Comparison of ENCODE assay signal across 24 mouse cellular contexts in genomic region chr6:6121904-6122303, GRCm38 (mm10).
"Had no signal": no experiment of that assay in that cellular context is flagged by ENCODE, and none has a peak within 500 bp of the region (broad histone marks: within the 10 kb centered on the region; RNA-seq: fewer than 3 reads in every experiment).

No protein-coding gene starts in this region.

- H3K4me1 ChIP-seq: hindbrain, embryonic 10.5 days; hindbrain, embryonic 12.5 days; intestine, embryonic 15.5 days; liver, embryonic 12.5 days had no signal

- H3K9ac ChIP-seq: heart, embryonic 12.5 days; hindbrain, embryonic 12.5 days; hindbrain, embryonic 14.5 days; intestine, embryonic 15.5 days; limb, embryonic 12.5 days; liver, embryonic 12.5 days; liver, embryonic 14.5 days had no signal

- H3K27me3 ChIP-seq: heart, embryonic 12.5 days; hindbrain, embryonic 12.5 days; intestine, embryonic 15.5 days; limb, embryonic 12.5 days; liver, embryonic 12.5 days had no signal

- DNase-seq: gastrocnemius, postnatal 14 days; heart, adult 18-20 months; heart, postnatal 10 days; heart, postnatal 4 days; kidney, adult 18-20 months; kidney, adult 8-10 months; kidney, postnatal 10 days; kidney, postnatal 25 days; kidney, postnatal 4 days had no signal

- H3K4me2 ChIP-seq: heart, embryonic 12.5 days; hindbrain, embryonic 12.5 days; hindbrain, embryonic 14.5 days; intestine, embryonic 15.5 days; limb, embryonic 12.5 days; liver, embryonic 12.5 days had no signal

- ATAC-seq: hindbrain, embryonic 16.5 days; inflammation-experienced regulatory T-cells, adult 6 months; intestine, postnatal 0 days; liver, embryonic 12.5 days had no signal

- H3K4me3 ChIP-seq: heart, embryonic 10.5 days; heart, embryonic 12.5 days; hindbrain, embryonic 10.5 days; hindbrain, embryonic 12.5 days; intestine, embryonic 15.5 days; layer of hippocampus, adult 2 months; left cerebral cortex, adult 2 months; limb, embryonic 10.5 days; limb, embryonic 12.5 days; liver, embryonic 12.5 days had no signal

- H3K36me3 ChIP-seq: hindbrain, embryonic 12.5 days; intestine, embryonic 15.5 days had no signal

- H3K9me3 ChIP-seq: heart, embryonic 10.5 days; heart, embryonic 12.5 days; hindbrain, embryonic 10.5 days; hindbrain, embryonic 12.5 days; intestine, embryonic 15.5 days; limb, embryonic 10.5 days; liver, embryonic 12.5 days had no signal

- H3K27ac ChIP-seq: heart, embryonic 10.5 days; hindbrain, embryonic 10.5 days; hindbrain, embryonic 12.5 days; hindbrain, embryonic 14.5 days; intestine, embryonic 15.5 days; layer of hippocampus, adult 2 months; left cerebral cortex, adult 2 months; limb, embryonic 10.5 days; limb, embryonic 12.5 days; liver, embryonic 12.5 days; liver, embryonic 14.5 days had no signal
